Mouse (Mus musculus) heart, embryonic 14.5 days (tissue): Measurements from ENCODE around the gene Olfr615. TPM values are rescaled to one million over a fixed set of nuclear protein-coding genes. Genes with fewer than 3 reads are reported as not detected.

Source experiments
- ATAC-seq: fragments of 200-750 bp; cut with Nextera tagmentation; 2 replicates; pipeline ENCODE4 v1.8.0; 2017; ENCODE audit warnings: low read depth, moderate TSS enrichment; ENCODE audit not compliant: insufficient number of reproducible peaks, insufficient read depth, low FRiP score
- H3K27ac ChIP-seq, 2 experiments: fragments of 200-500 bp in 1 of 2; fragments of 300-500 bp in 1 of 2; sonication (generic) in 1 of 2; replicated peaks in 1 of 2; 2 replicates each; pipeline ENCODE4 v1.5.1; 2012 to 2014; ENCODE audit warnings: low read depth in 2 of 2, low read length in 2 of 2, control low read depth in 1 of 2, mild to moderate bottlenecking in 1 of 2, mixed read lengths in 1 of 2; ENCODE audit not compliant: control insufficient read depth in 1 of 2, insufficient read depth in 1 of 2
- H3K27me3 ChIP-seq: fragments of 300-500 bp; sonication (generic); 2 replicates; pipeline ENCODE4 v1.6.1; 2014; ENCODE audit warnings: mild to moderate bottlenecking, low read length, control low read depth; ENCODE audit not compliant: control insufficient read depth, insufficient read depth
- H3K36me3 ChIP-seq: fragments of 300-500 bp; sonication (generic); 2 replicates; pipeline ENCODE4 v1.6.1; 2014; ENCODE audit warnings: mild to moderate bottlenecking, control low read depth, low read length, mixed read lengths; ENCODE audit not compliant: control insufficient read depth, insufficient read depth
- H3K4me1 ChIP-seq, 2 experiments: fragments of 200-500 bp in 1 of 2; fragments of 300-500 bp in 1 of 2; sonication (generic) in 1 of 2; 2 replicates each; pipeline ENCODE4 v1.6.1; 2012 to 2014; ENCODE audit warnings: low read length in 2 of 2, control low read depth in 1 of 2, mixed read lengths in 1 of 2; ENCODE audit not compliant: control insufficient read depth in 2 of 2, insufficient read depth in 2 of 2
- H3K4me2 ChIP-seq: fragments of 300-500 bp; sonication (generic); 2 replicates; pipeline ENCODE4 v1.6.1; 2014; ENCODE audit warnings: mild to moderate bottlenecking, low read length
- H3K4me3 ChIP-seq, 2 experiments: fragments of 200-500 bp in 1 of 2; fragments of 300-500 bp in 1 of 2; sonication (generic) in 1 of 2; 2 replicates each; pipeline ENCODE4 v1.5.1; 2012 to 2014; ENCODE audit warnings: low read length in 2 of 2, mild to moderate bottlenecking in 2 of 2, control low read depth in 1 of 2, low read depth in 1 of 2, moderate library complexity in 1 of 2; ENCODE audit not compliant: control insufficient read depth in 1 of 2, insufficient read depth in 1 of 2
- H3K9ac ChIP-seq: fragments of 300-500 bp; sonication (generic); 2 replicates; pipeline ENCODE4 v1.6.1; 2014; ENCODE audit warnings: mild to moderate bottlenecking, low read length
- H3K9me3 ChIP-seq: fragments of 300-500 bp; sonication (generic); 2 replicates; pipeline ENCODE4 v1.6.1; 2016; ENCODE audit warnings: low read length, control low read depth; ENCODE audit not compliant: control insufficient read depth
- WGBS: fragments of 180-500 bp; shearing (Covaris S2); extraction: QIAGEN DNeasy Blood & Tissue Kit; methylation state at CpG from one replicate; pipeline ENCODE4 v1.1.7; 2014; 5-methylcytosine and 5-hydroxymethylcytosine counted together
- microRNA-seq: library from miRNA; unstranded; fragments of <30 nt; microRNA quantifications from one replicate; pipeline ENCODE4, GENCODE M21; 2016
- polyA plus RNA-seq: library from polyadenylated mRNA; unstranded; fragments of >200 nt; fragmentation: Nextera tagmentation; extraction: Ambion mirVana; gene quantifications from 2 replicates; pipeline ENCODE4 v1.2.1, GENCODE M21; 2014

The Olfr615 gene
- polyA plus RNA-seq, 1 experiment from 2014 or later = not detected

GRCm38 (mm10) chr7:103600275-103600674, 44.4 kb downstream of the Olfr615 start, which contains the start of gene Olfr619:
Gene Olfr619, plus strand, starts transcription at chr7:103600575.
- Histone ChIP-seq H3K9me3 (no peaks in the 10 kb centered on the region), H3K9ac (no peak within 1 kb of the TSS), H3K36me3 (no peaks in the 10 kb centered on the region), H3K4me1 (no peaks in the 10 kb centered on the region), H3K27ac (no peak within 1 kb of the TSS), H3K4me3 (no peak within 1 kb of the TSS), H3K4me2 (no peak within 1 kb of the TSS), H3K27me3 (no peaks in the 10 kb centered on the region)
- no peak for ATAC-seq

- Histone ChIP-seq H3K27me3 (no peaks in the 10 kb centered on the region), H3K27ac (no peak overlapping the region), H3K4me2 (no peak overlapping the region), H3K36me3 (no peaks in the 10 kb centered on the region), H3K4me1 (no peaks in the 10 kb centered on the region), H3K4me3 (no peak overlapping the region), H3K9ac (no peak overlapping the region), H3K9me3 (no peaks in the 10 kb centered on the region)
- ATAC-seq = no peak
- 69% methylated on average over 2 of the region's 2 CpGs for WGBS
Observed at GRCm38 (mm10) chr7:103607425-103607824, 51.5 kb downstream of the Olfr615 start.

GRCm38 (mm10) chr7:103612434-103612833, 56.6 kb downstream of the Olfr615 start, which contains the start of gene Olfr620:
Gene Olfr620, minus strand, starts transcription at chr7:103612534.
- WGBS = 69% methylated on average over 2 of the region's 2 CpGs

More at GRCm38 (mm10) chr7:103612434-103612833, 56.6 kb downstream of the Olfr615 start, which contains the start of gene Olfr620:
- Histone ChIP-seq H3K4me1 (no peaks in the 10 kb centered on the region), H3K9ac (no peak within 1 kb of the TSS), H3K9me3 (no peaks in the 10 kb centered on the region), H3K27me3 (no peaks in the 10 kb centered on the region), H3K4me3 (no peak within 1 kb of the TSS), H3K36me3 (no peaks in the 10 kb centered on the region), H3K27ac (no peak within 1 kb of the TSS), H3K4me2 (no peak within 1 kb of the TSS)
- no peak for ATAC-seq

Small RNAs within 50 kb of the gene (microRNA-seq; reads per million reads assigned to microRNA genes)
- not detected for gene Gm26506

Other genes starting within 250 kb of the Olfr615 start
- not detected in 2 replicates for gene Olfr597, start 239.8 kb upstream of the Olfr615 start, polyA plus RNA-seq
- not detected in 2 replicates for gene Olfr598, start 232.5 kb upstream of the Olfr615 start, polyA plus RNA-seq
- gene Olfr599, start 220.2 kb upstream of the Olfr615 start, polyA plus RNA-seq = not detected in 2 replicates
- not detected in 2 replicates for gene Olfr600, start 206.4 kb upstream of the Olfr615 start, polyA plus RNA-seq
- not detected in 2 replicates for gene Olfr601, start 193.4 kb upstream of the Olfr615 start, polyA plus RNA-seq
- gene Olfr603, start 169.9 kb upstream of the Olfr615 start, polyA plus RNA-seq = not detected in 2 replicates
- gene Usp17lc, start 141.0 kb upstream of the Olfr615 start, polyA plus RNA-seq = not detected in 2 replicates
- gene Olfr605, start 110.6 kb upstream of the Olfr615 start, polyA plus RNA-seq = not detected in 2 replicates
- not detected in 2 replicates for gene Olfr606, start 107.0 kb upstream of the Olfr615 start, polyA plus RNA-seq
- gene Olfr607, start 91.9 kb upstream of the Olfr615 start, polyA plus RNA-seq = 0.30 and 0.38 TPM in 2 replicates
- 0.40 and 0.62 TPM in 2 replicates for gene Olfr608, start 86.2 kb upstream of the Olfr615 start, polyA plus RNA-seq
- not detected in 2 replicates for gene Olfr609, start 58.0 kb upstream of the Olfr615 start, polyA plus RNA-seq
- gene Olfr610, start 44.0 kb upstream of the Olfr615 start, polyA plus RNA-seq = not detected in 2 replicates
- not detected in 2 replicates for gene Olfr611, start 35.2 kb upstream of the Olfr615 start, polyA plus RNA-seq
- gene Olfr612, start 13.4 kb upstream of the Olfr615 start, polyA plus RNA-seq = not detected in 2 replicates
- gene Olfr613, start 8.0 kb upstream of the Olfr615 start, polyA plus RNA-seq = not detected in 2 replicates
- not detected in 2 replicates for gene Olfr616, start 13.1 kb downstream of the Olfr615 start, polyA plus RNA-seq
- not detected in 2 replicates for gene Olfr617, start 17.0 kb downstream of the Olfr615 start, polyA plus RNA-seq
- not detected in 2 replicates for gene Olfr618, start 34.0 kb downstream of the Olfr615 start, polyA plus RNA-seq
- not detected in 2 replicates for gene Olfr619, start 44.5 kb downstream of the Olfr615 start, polyA plus RNA-seq
- not detected in 2 replicates for gene Olfr620, start 56.5 kb downstream of the Olfr615 start, polyA plus RNA-seq
- not detected in 2 replicates for gene Olfr622, start 86.6 kb downstream of the Olfr615 start, polyA plus RNA-seq
- gene Olfr623, start 107.6 kb downstream of the Olfr615 start, polyA plus RNA-seq = not detected in 2 replicates
- 0.04 and 0.08 TPM in 2 replicates for gene Olfr624, start 115.1 kb downstream of the Olfr615 start, polyA plus RNA-seq
- not detected in 2 replicates for gene Olfr625-ps1, start 126.6 kb downstream of the Olfr615 start, polyA plus RNA-seq
- gene Olfr243, start 158.6 kb downstream of the Olfr615 start, polyA plus RNA-seq = not detected in 2 replicates
- gene Olfr628, start 174.3 kb downstream of the Olfr615 start, polyA plus RNA-seq = not detected in 2 replicates
- gene Olfr629, start 188.9 kb downstream of the Olfr615 start, polyA plus RNA-seq = not detected in 2 replicates
- gene Olfr630, start 201.3 kb downstream of the Olfr615 start, polyA plus RNA-seq = not detected in 2 replicates
- gene Olfr69, start 215.5 kb downstream of the Olfr615 start, polyA plus RNA-seq = not detected in 2 replicates
- gene Olfr68, start 223.6 kb downstream of the Olfr615 start, polyA plus RNA-seq = not detected in 2 replicates
- gene Olfr67, start 235.7 kb downstream of the Olfr615 start, polyA plus RNA-seq = not detected in 2 replicates